ENCODE assay signal across 8 mouse cellular contexts in genomic region chr19:55122351-55122980, GRCm38 (mm10). TPM values are rescaled to one million over a fixed set of nuclear protein-coding genes. Genes with fewer than 3 reads are reported as not detected.
DNase-seq lines count a peak whose midpoint lies in the region; ATAC-seq and TF ChIP-seq lines count a peak whose summit lies in the region.
"Had no signal": no experiment of that assay in that cellular context is flagged by ENCODE, and none has a peak within 500 bp of the region (broad histone marks: within the 10 kb centered on the region; RNA-seq: fewer than 3 reads in every experiment).

No protein-coding gene starts in this region.

- no peaks in the 10 kb centered on the region for H3K9me3 ChIP-seq in neural tube, embryonic 11.5 days (ENCODE audit: control insufficient read depth, low read length)
- H3K9me3 ChIP-seq in forebrain, postnatal 0 days (ENCODE audit: low read length) = no peaks in the 10 kb centered on the region
- no peaks in the 10 kb centered on the region for H3K9me3 ChIP-seq in lung, embryonic 15.5 days
- no peaks in the 10 kb centered on the region for H3K9me3 ChIP-seq in intestine, postnatal 0 days (ENCODE audit: control insufficient read depth)

- 73% methylated on average over 4 of the region's 4 CpGs for WGBS in neural tube, embryonic 11.5 days
- 64% methylated on average over 4 of the region's 4 CpGs for WGBS in forebrain, postnatal 0 days
- WGBS in lung, embryonic 15.5 days = 56% methylated on average over 4 of the region's 4 CpGs
- WGBS in intestine, postnatal 0 days = 79% methylated on average over 4 of the region's 4 CpGs

- ATAC-seq in neural tube, embryonic 11.5 days (ENCODE audit: insufficient read depth, low FRiP score, low TSS enrichment) = peak; percentile 62
- ATAC-seq in forebrain, postnatal 0 days = peak; percentile 76
- 0 out of 2 replicates have a peak, but pooled peaks have one; percentile 27 for ATAC-seq in lung, embryonic 15.5 days (ENCODE audit: borderline replicate concordance, extremely low read depth, low FRiP score, low TSS enrichment)
- no peak for ATAC-seq in intestine, postnatal 0 days

- no peak overlapping the region for H3K4me2 ChIP-seq in neural tube, embryonic 11.5 days (ENCODE audit: low read depth)
- H3K4me2 ChIP-seq in forebrain, postnatal 0 days (ENCODE audit: low read depth) = no peak overlapping the region
- H3K4me2 ChIP-seq in lung, embryonic 15.5 days = no peak overlapping the region
- H3K4me2 ChIP-seq in intestine, postnatal 0 days (replicated peaks; ENCODE audit: low read depth) = no peak overlapping the region

- DNase-seq in neural tube, embryonic 11.5 days (ENCODE audit: low spot score) = peak; percentile 55
- no peak for DNase-seq in neural tube, embryonic 10.5 days (ENCODE audit: extremely low spot score, low spot score)
- peak; percentile 14 for DNase-seq in forebrain, postnatal 0 days
- no peak for DNase-seq in urinary bladder, adult 18-20 months (ENCODE audit: low spot score in 2 of 2)
- DNase-seq in natural killer cell, adult 2 months (ENCODE audit: low spot score in 2 of 2) = no peak

- no peaks in the 10 kb centered on the region for H3K36me3 ChIP-seq in neural tube, embryonic 11.5 days (ENCODE audit: control insufficient read depth, insufficient read depth, low read length)
- H3K36me3 ChIP-seq in forebrain, postnatal 0 days (ENCODE audit: insufficient read depth) = no peaks in the 10 kb centered on the region
- H3K36me3 ChIP-seq in lung, embryonic 15.5 days = no peaks in the 10 kb centered on the region
- H3K36me3 ChIP-seq in intestine, postnatal 0 days (ENCODE audit: control insufficient read depth, insufficient read depth) = no peaks in the 10 kb centered on the region

- H3K27me3 ChIP-seq in neural tube, embryonic 11.5 days (ENCODE audit: control insufficient read depth, insufficient read depth, low read length) = no peaks in the 10 kb centered on the region
- no peaks in the 10 kb centered on the region for H3K27me3 ChIP-seq in forebrain, postnatal 0 days (ENCODE audit: insufficient read depth, low read length)
- H3K27me3 ChIP-seq in lung, embryonic 15.5 days = no peaks in the 10 kb centered on the region
- no peaks in the 10 kb centered on the region for H3K27me3 ChIP-seq in intestine, postnatal 0 days (replicated peaks; ENCODE audit: control insufficient read depth, insufficient read depth, low read length)

- H3K27ac ChIP-seq in neural tube, embryonic 11.5 days (ENCODE audit: low read depth, low read length) = peak overlapping the region; percentile 58
- H3K27ac ChIP-seq in forebrain, postnatal 0 days (ENCODE audit: low read depth, low read length) = peak overlapping the region; percentile 35; the same call in 1 of the 2 replicates
- H3K27ac ChIP-seq in lung, embryonic 15.5 days = no peak overlapping the region
- H3K27ac ChIP-seq in intestine, postnatal 0 days (ENCODE audit: low read depth, low read length) = no peak overlapping the region

- no peak overlapping the region for H3K9ac ChIP-seq in neural tube, embryonic 11.5 days (ENCODE audit: low read length)
- H3K9ac ChIP-seq in forebrain, postnatal 0 days = no peak overlapping the region
- H3K9ac ChIP-seq in lung, embryonic 15.5 days = no peak overlapping the region
- H3K9ac ChIP-seq in intestine, postnatal 0 days (ENCODE audit: low read depth, low read length) = no peak overlapping the region

- H3K4me1 ChIP-seq in neural tube, embryonic 11.5 days (ENCODE audit: control insufficient read depth, insufficient read depth, low read length) = peaks cover 19% of the 10 kb centered on the region
- 0 out of 2 replicates have a peak, but pooled peaks cover 11% of the 10 kb centered on the region for H3K4me1 ChIP-seq in forebrain, postnatal 0 days (ENCODE audit: insufficient read depth)
- peaks cover 12% of the 10 kb centered on the region; the same call in 1 of the 2 replicates for H3K4me1 ChIP-seq in lung, embryonic 15.5 days
- H3K4me1 ChIP-seq in intestine, postnatal 0 days (replicated peaks; ENCODE audit: control insufficient read depth, insufficient read depth, low read length) = peaks cover 6% of the 10 kb centered on the region; the same call in 1 of the 2 replicates

- no peak overlapping the region for H3K4me3 ChIP-seq in neural tube, embryonic 11.5 days (ENCODE audit: low read depth, low read length)
- no peak overlapping the region for H3K4me3 ChIP-seq in forebrain, postnatal 0 days (ENCODE audit: low read depth, low read length)
- H3K4me3 ChIP-seq in lung, embryonic 15.5 days = no peak overlapping the region
- H3K4me3 ChIP-seq in intestine, postnatal 0 days (ENCODE audit: low read depth, low read length) = no peak overlapping the region

- TF ChIP-seq CTCF in forebrain, postnatal 0 days (IDR thresholded peaks at IDR 0.05; ENCODE audit: low read depth) = no peak
- TF ChIP-seq CTCF in intestine, postnatal 0 days (IDR thresholded peaks at IDR 0.05; ENCODE audit: low read depth) = no peak

RNA-seq across cellular contexts. Expression of gene Gpam, which starts 4.6 kb away (rescaled TPM):
- 20.3 and 20.4 TPM in 2 replicates for polyA plus RNA-seq in neural tube, embryonic 11.5 days (2014; fragmentation: Nextera tagmentation; extraction: Ambion mirVana)
- 58.6 and 61.4 TPM in 2 replicates for total RNA-seq in forebrain, postnatal 0 days (2014; rRNA removed)
- 15.8 and 20.6 TPM in 2 replicates for polyA plus RNA-seq in forebrain, postnatal 0 days (2015; fragmentation: Nextera tagmentation; extraction: Ambion mirVana)
- polyA plus RNA-seq in lung, embryonic 15.5 days (2015; fragmentation: Nextera tagmentation; extraction: Ambion mirVana) = 28.7 and 29.2 TPM in 2 replicates
- 6.3 and 6.6 TPM in 2 replicates for polyA plus RNA-seq in intestine, postnatal 0 days (2015; fragmentation: Nextera tagmentation; extraction: Ambion mirVana)

RNA-seq across cellular contexts. Expression of gene Tectb, which starts 58.1 kb away (rescaled TPM):
- not detected in 2 replicates for polyA plus RNA-seq in neural tube, embryonic 11.5 days (2014; fragmentation: Nextera tagmentation; extraction: Ambion mirVana)
- total RNA-seq in forebrain, postnatal 0 days (2014; rRNA removed) = 0.46 TPM in 1 of 2 replicates, not detected in the other
- 0.16 and 0.20 TPM in 2 replicates for polyA plus RNA-seq in forebrain, postnatal 0 days (2015; fragmentation: Nextera tagmentation; extraction: Ambion mirVana)
- polyA plus RNA-seq in lung, embryonic 15.5 days (2015; fragmentation: Nextera tagmentation; extraction: Ambion mirVana) = 0.15 TPM in 1 of 2 replicates, not detected in the other
- polyA plus RNA-seq in intestine, postnatal 0 days (2015; fragmentation: Nextera tagmentation; extraction: Ambion mirVana) = not detected in 2 replicates
- polyA plus RNA-seq: small intestine, adult 2 months had no signal

Comparison
In these comparisons a context has a peak if more than half of its experiments do, and no peak if none do; other contexts are left out.
1. DNase-seq: peak in neural tube, embryonic 11.5 days (single experiment) and forebrain, postnatal 0 days (single experiment); none in neural tube, embryonic 10.5 days (single experiment), urinary bladder, adult 18-20 months (0 of 2) and natural killer cell, adult 2 months (0 of 2).
2. H3K27ac ChIP-seq: peak in neural tube, embryonic 11.5 days (single experiment) and forebrain, postnatal 0 days (single experiment); none in lung, embryonic 15.5 days (single experiment) and intestine, postnatal 0 days (single experiment).